Mouse (Mus musculus): ENCODE measurements around the gene Timm44. TPM values are rescaled to one million over a fixed set of nuclear protein-coding genes. Genes with fewer than 3 reads are reported as not detected.

The Timm44 gene
- polyA plus RNA-seq, 1 experiment from 2014 or later = 43.6 TPM

DNA sequence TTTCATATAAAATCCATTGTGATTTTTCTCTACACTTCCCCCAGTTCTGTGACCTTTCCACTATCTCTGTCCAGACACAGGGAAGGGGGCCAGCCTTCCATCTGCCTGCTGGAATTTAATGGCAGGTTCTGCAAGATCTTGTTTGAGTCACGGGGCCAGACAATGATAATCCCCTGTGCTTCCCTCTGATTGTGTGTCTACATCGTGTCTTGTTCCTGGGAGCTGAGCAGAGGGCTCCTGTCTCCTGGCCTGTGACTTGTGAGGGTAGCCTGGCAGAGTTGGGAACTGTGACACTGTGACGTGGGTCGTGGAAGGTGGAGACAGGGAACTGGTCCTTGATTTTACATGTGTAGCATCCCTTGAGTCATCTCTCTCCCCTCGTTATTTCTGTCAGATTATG, 45.9 kb downstream of the Timm44 start:
- Histone ChIP-seq H3K36me3 (ENCODE audit: control insufficient read depth, insufficient read depth, low read length) (no peaks in the 10 kb centered on the region), H3K4me2 (ENCODE audit: low read length) (no peak overlapping the region), H3K27ac (ENCODE audit: low read depth, low read length) (no peak overlapping the region), H3K4me1 (ENCODE audit: control insufficient read depth, insufficient read depth, low read depth, low read length) (peaks cover 2% of the 10 kb centered on the region; the same call in 1 of the 2 replicates), H3K27me3 (replicated peaks; ENCODE audit: control insufficient read depth, insufficient read depth, low read length) (peaks cover 14% of the 10 kb centered on the region), H3K9me3 (ENCODE audit: control insufficient read depth, low read length) (no peaks in the 10 kb centered on the region), H3K4me3 (ENCODE audit: low read length) (no peak overlapping the region), H3K9ac (ENCODE audit: low read depth, low read length) (no peak overlapping the region)
- no peak for ATAC-seq
- WGBS = 73% methylated on average over 5 of the region's 5 CpGs

DNA sequence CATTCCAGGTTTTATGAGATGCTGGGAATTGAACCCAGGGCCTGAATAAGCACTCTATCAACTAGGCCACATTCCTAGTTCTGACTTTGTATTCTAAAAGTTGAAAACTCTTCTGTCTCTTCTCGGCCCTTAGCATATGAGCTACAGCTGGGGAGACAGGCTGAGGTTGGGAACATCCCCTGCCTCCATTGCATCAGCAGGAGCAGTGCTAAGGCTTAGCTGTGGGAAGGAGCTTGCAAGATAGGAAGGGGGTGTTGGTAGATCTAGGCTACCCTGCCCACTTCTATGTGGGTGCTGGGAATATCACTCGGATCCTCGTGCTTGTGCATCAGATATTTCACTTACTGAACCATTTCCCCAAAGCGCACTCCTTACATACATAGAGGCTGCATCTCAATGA, 47.8 kb downstream of the Timm44 start:
- peaks cover 2% of the 10 kb centered on the region; the same call in 1 of the 2 replicates for H3K4me1 ChIP-seq (ENCODE audit: control insufficient read depth, insufficient read depth, low read depth, low read length)
- no peak overlapping the region for H3K27ac ChIP-seq (ENCODE audit: low read depth, low read length)
- H3K27me3 ChIP-seq (replicated peaks; ENCODE audit: control insufficient read depth, insufficient read depth, low read length) = peaks cover 14% of the 10 kb centered on the region
- ATAC-seq = no peak
- H3K4me3 ChIP-seq (ENCODE audit: low read length) = no peak overlapping the region
- no peaks in the 10 kb centered on the region for H3K36me3 ChIP-seq (ENCODE audit: control insufficient read depth, insufficient read depth, low read length)
- H3K9me3 ChIP-seq (ENCODE audit: control insufficient read depth, low read length) = no peaks in the 10 kb centered on the region
- no peak overlapping the region for H3K9ac ChIP-seq (ENCODE audit: low read depth, low read length)
- no peak overlapping the region for H3K4me2 ChIP-seq (ENCODE audit: low read length)
- WGBS = 89% methylated on average over 4 of the region's 4 CpGs

DNA sequence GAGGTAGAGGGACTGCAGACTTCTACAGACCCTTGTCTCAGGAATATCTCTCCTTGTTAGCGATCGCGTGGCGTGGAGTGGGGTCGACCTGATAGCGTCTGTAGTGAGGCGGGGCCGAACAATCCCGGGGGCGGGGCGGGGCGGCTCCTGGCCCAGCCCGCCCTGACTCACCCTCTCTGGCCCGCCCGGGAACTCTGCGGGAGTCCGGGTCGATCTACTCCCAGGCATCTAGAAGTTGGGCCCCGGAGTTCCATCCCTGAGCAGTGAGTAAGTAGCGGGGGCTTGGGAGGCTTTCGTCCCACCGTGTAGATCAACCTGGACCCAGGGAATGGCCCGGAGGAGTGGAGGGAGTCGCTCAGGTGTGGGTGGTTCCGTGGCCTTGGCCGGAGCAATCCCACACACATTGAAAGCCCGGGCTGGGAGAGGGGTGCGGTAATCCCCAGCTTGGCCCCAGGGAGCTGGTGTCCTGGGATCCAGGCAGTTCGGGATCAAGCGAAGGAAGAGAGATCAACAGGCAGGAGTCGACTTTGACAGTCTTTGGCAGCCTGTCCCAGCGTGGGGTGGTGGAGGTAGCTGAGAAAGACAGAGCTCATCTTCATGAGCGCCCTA, 48.9 kb downstream of the Timm44 start, which contains the start of gene Lrrc8e:
Gene Lrrc8e, plus strand, starts transcription at position 89 of the 609 bp plus-strand sequence.
- 6% methylated on average over 32 of the region's 33 CpGs for WGBS
- Histone ChIP-seq H3K4me2 (ENCODE audit: low read length) (peak within 1 kb of the TSS; percentile 47), H3K9ac (ENCODE audit: low read depth, low read length) (no peak within 1 kb of the TSS), H3K27ac (ENCODE audit: low read depth, low read length) (no peak within 1 kb of the TSS), H3K9me3 (ENCODE audit: control insufficient read depth, low read length) (no peaks in the 10 kb centered on the region), H3K27me3 (replicated peaks; ENCODE audit: control insufficient read depth, insufficient read depth, low read length) (peaks cover 14% of the 10 kb centered on the region), H3K4me3 (ENCODE audit: low read length) (no peak within 1 kb of the TSS), H3K36me3 (ENCODE audit: control insufficient read depth, insufficient read depth, low read length) (no peaks in the 10 kb centered on the region), H3K4me1 (ENCODE audit: control insufficient read depth, insufficient read depth, low read depth, low read length) (peaks cover 2% of the 10 kb centered on the region; the same call in 1 of the 2 replicates)
- peak; percentile 51; the same call in 1 of the 2 replicates for ATAC-seq

DNA sequence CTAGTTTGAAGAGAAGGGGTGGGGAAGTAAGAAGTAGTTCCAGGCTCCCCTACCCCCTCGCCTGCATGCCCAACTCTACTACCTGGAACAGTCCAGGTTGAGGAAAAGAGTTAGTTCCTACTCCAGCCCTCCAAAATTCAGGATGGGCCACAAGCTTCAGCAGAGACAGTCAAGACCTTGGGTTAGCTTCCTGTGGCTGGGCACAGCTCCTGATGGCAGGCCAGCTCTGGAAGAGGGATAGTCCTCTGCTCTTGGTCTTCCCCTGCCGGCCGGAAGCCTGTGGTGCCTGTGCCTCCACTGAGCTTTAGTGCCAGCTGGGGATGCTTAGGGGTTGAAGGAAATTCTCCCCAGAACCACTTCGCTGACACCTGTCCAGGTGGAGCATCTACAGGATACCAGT, 49.4 kb downstream of the Timm44 start:
- no peaks in the 10 kb centered on the region for H3K36me3 ChIP-seq (ENCODE audit: control insufficient read depth, insufficient read depth, low read length)
- ATAC-seq = peak; percentile 27; the same call in 1 of the 2 replicates
- H3K9me3 ChIP-seq (ENCODE audit: control insufficient read depth, low read length) = no peaks in the 10 kb centered on the region
- peaks cover 2% of the 10 kb centered on the region; the same call in 1 of the 2 replicates for H3K4me1 ChIP-seq (ENCODE audit: control insufficient read depth, insufficient read depth, low read depth, low read length)
- peak overlapping the region; percentile 47 for H3K4me2 ChIP-seq (ENCODE audit: low read length)
- H3K27me3 ChIP-seq (replicated peaks; ENCODE audit: control insufficient read depth, insufficient read depth, low read length) = peaks cover 14% of the 10 kb centered on the region
- H3K4me3 ChIP-seq (ENCODE audit: low read length) = no peak overlapping the region
- WGBS = 30% methylated on average over 4 of the region's 4 CpGs
- H3K9ac ChIP-seq (ENCODE audit: low read depth, low read length) = no peak overlapping the region
- H3K27ac ChIP-seq (ENCODE audit: low read depth, low read length) = no peak overlapping the region

DNA sequence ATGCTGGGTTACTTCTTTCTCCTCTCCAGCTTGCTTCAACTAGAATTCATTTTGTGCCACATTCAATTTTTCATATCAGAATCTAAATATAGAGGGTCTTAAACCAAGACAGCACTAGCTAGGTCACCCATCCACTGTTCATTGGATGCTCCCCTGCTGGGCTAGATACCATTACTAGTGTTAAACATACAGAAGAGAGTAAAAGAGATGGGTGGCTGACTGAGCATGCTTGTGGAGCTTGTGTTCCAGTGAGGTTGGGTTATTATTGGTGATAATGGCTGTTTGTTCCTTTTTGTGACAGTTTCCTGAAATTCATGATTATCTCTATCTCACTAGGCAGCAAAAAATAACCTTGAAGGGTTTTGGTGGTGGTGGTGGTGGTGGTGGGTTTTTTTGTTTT, 53.7 kb downstream of the Timm44 start:
- no peak overlapping the region for H3K9ac ChIP-seq (ENCODE audit: low read depth, low read length)
- H3K9me3 ChIP-seq (ENCODE audit: control insufficient read depth, low read length) = no peaks in the 10 kb centered on the region
- H3K36me3 ChIP-seq (ENCODE audit: control insufficient read depth, insufficient read depth, low read length) = no peaks in the 10 kb centered on the region
- H3K27ac ChIP-seq (ENCODE audit: low read depth, low read length) = no peak overlapping the region
- peaks cover 9% of the 10 kb centered on the region for H3K27me3 ChIP-seq (replicated peaks; ENCODE audit: control insufficient read depth, insufficient read depth, low read length)
- no peak overlapping the region for H3K4me2 ChIP-seq (ENCODE audit: low read length)
- no peak overlapping the region for H3K4me3 ChIP-seq (ENCODE audit: low read length)
- ATAC-seq = no peak
- peaks cover 8% of the 10 kb centered on the region; the same call in 1 of the 2 replicates for H3K4me1 ChIP-seq (ENCODE audit: control insufficient read depth, insufficient read depth, low read depth, low read length)

DNA sequence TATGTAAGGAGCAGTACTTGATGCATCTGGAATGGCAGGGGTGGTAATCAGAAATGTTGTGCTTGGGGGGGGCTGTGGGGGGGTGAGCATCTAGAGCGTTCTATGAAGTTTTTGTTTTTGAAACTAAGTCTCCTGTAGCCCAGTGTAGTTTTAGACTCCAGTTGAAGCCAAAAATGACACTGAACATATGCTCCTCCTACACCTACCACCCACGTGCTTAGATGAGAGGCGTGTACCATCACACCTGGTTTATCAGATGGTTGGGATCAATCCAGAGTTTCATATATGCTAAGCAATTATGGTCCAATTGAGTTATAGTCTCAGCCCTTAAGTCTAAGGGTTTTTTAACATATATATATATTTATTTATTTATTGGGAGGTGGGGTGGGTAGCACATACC, 56.1 kb downstream of the Timm44 start:
- H3K36me3 ChIP-seq (ENCODE audit: control insufficient read depth, insufficient read depth, low read length) = peaks cover 3% of the 10 kb centered on the region; the same call in 1 of the 2 replicates
- no peak overlapping the region for H3K27ac ChIP-seq (ENCODE audit: low read depth, low read length)
- no peaks in the 10 kb centered on the region for H3K9me3 ChIP-seq (ENCODE audit: control insufficient read depth, low read length)
- H3K4me1 ChIP-seq (ENCODE audit: control insufficient read depth, insufficient read depth, low read depth, low read length) = peaks cover 18% of the 10 kb centered on the region
- ATAC-seq = no peak
- H3K4me2 ChIP-seq (ENCODE audit: low read length) = no peak overlapping the region
- H3K4me3 ChIP-seq (ENCODE audit: low read length) = no peak overlapping the region
- H3K27me3 ChIP-seq (replicated peaks; ENCODE audit: control insufficient read depth, insufficient read depth, low read length) = no peaks in the 10 kb centered on the region
- H3K9ac ChIP-seq (ENCODE audit: low read depth, low read length) = no peak overlapping the region
- 83% methylated on average over 3 of the region's 3 CpGs for WGBS

DNA sequence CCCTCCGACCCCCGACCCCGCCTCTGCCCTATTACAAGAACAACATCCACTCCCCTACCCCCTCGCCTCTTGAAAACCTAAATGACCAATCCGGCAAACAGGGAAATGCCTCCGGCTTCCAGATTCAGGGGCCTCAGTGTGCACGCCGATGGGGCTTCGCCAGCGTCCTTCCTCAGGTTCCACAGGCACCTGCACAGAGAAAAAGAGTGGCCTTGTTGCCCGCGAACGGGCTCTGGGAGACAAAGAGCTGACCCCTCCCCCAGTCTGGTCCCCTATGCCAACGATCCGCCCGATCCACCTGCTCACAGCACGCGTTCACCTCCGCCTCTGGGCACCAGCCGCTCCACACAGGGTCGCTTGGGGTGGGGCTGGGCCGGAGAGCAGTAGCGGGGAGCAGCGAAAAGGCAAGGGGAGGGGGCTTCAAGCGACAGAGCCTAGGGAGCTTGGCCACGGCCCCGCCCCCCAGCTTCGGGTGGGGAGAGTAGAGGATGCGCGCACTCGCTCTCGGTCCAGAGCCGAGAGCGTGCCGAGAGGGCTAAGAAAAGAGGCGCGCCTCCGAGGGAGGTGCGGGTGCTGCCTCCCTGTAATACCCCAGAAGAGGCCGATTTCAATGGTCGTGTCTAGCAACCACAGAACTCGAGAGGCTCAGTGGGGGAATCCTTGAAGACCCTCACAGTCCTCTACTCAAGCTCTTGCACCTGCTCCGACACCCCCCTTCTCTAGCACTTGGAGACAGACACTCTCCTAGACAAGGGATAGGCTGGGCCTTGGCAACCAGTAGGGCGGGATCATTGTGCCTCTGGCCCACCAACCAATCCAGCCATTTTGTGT, 58.7 kb downstream of the Timm44 start, which contains the start of gene Prr36:
Gene Prr36, minus strand, starts transcription at position 669 of the 831 bp plus-strand sequence.
- under 1% methylated on average over 44 of the region's 44 CpGs for WGBS
- H3K9me3 ChIP-seq (ENCODE audit: control insufficient read depth, low read length) = no peaks in the 10 kb centered on the region
- peak within 1 kb of the TSS; percentile 94 for H3K27ac ChIP-seq (ENCODE audit: low read depth, low read length)
- peaks cover 3% of the 10 kb centered on the region; the same call in 1 of the 2 replicates for H3K36me3 ChIP-seq (ENCODE audit: control insufficient read depth, insufficient read depth, low read length)
- no peaks in the 10 kb centered on the region for H3K27me3 ChIP-seq (replicated peaks; ENCODE audit: control insufficient read depth, insufficient read depth, low read length)
- peaks cover 35% of the 10 kb centered on the region for H3K4me1 ChIP-seq (ENCODE audit: control insufficient read depth, insufficient read depth, low read depth, low read length)
- H3K4me3 ChIP-seq (ENCODE audit: low read length) = peak within 1 kb of the TSS; percentile 60
- peak within 1 kb of the TSS; percentile 91 for H3K9ac ChIP-seq (ENCODE audit: low read depth, low read length)
- peak; percentile 89 for ATAC-seq
- peak within 1 kb of the TSS; percentile 93 for H3K4me2 ChIP-seq (ENCODE audit: low read length)

DNA sequence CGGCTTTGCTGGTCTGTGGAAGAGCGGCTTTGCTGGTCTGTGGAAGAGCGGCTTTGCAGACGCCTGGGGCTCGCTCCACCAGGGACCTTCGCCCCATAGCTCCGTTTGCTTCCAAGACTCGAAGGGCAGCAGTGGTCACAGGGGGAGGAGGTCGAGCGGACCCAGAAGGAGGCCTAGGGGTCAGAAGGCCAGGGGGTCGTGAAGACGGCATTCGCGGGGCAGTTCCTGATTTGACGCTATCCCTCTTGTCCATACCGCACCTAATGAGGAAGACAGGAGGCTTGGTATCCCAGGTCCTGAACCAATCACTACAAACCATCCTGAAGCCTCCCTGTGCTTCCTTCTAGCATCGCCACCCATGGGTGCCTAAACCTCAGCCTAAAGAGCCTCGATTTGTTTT, 59.4 kb downstream of the Timm44 start:
- 3% methylated on average over 18 of the region's 18 CpGs for whole genome bisulfite sequencing
- Histone ChIP-seq H3K36me3 (ENCODE audit: control insufficient read depth, insufficient read depth, low read length) (peaks cover 3% of the 10 kb centered on the region; the same call in 1 of the 2 replicates), H3K4me1 (ENCODE audit: control insufficient read depth, insufficient read depth, low read depth, low read length) (peaks cover 35% of the 10 kb centered on the region), H3K27me3 (replicated peaks; ENCODE audit: control insufficient read depth, insufficient read depth, low read length) (no peaks in the 10 kb centered on the region), H3K9ac (ENCODE audit: low read depth, low read length) (peak overlapping the region; percentile 91), H3K9me3 (ENCODE audit: control insufficient read depth, low read length) (no peaks in the 10 kb centered on the region), H3K4me3 (ENCODE audit: low read length) (peak overlapping the region; percentile 60), H3K27ac (ENCODE audit: low read depth, low read length) (peak overlapping the region; percentile 94), H3K4me2 (ENCODE audit: low read length) (peak overlapping the region; percentile 93)
- ATAC-seq = peak; percentile 6

All from hindbrain, embryonic 16.5 days (tissue).